Mouse (Mus musculus) urinary bladder, postnatal 36 days (tissue): ENCODE measurements around the gene Thra.

Experiments used
- DNase-seq, 2 experiments: peaks; one replicate each; pipeline ENCODE4 v3.0.0; 2022; ENCODE audit warnings: low spot score in 2 of 2, mixed read lengths in 1 of 2

The Thra gene

GRCm38 (mm10) chr11:98795714-98796514 is 55.5 kb downstream of the Thra start:
- no peak for DNase-seq

- peak; percentile 36 to 48 for DNase-seq
Observed at GRCm38 (mm10) chr11:98796515-98797216, 56.2 kb downstream of the Thra start.

- DNase-seq, result no peak
Observed at GRCm38 (mm10) chr11:98797306-98797705, 56.9 kb downstream of the Thra start.

- no peak for DNase-seq
Observed at GRCm38 (mm10) chr11:98797909-98798308, 57.5 kb downstream of the Thra start.

- no peak for DNase-seq
Observed at GRCm38 (mm10) chr11:98804605-98805004, 64.2 kb downstream of the Thra start, which contains the start of gene Casc3. Gene Casc3 (plus strand): TSS chr11:98804905.

GRCm38 (mm10) chr11:98808417-98808816 is 68.0 kb downstream of the Thra start:
- no peak for DNase-seq

- DNase-seq, result peak; percentile 96 to 99
Observed at GRCm38 (mm10) chr11:98809457-98810290, 69.2 kb downstream of the Thra start.

- DNase-seq, result no peak
Observed at GRCm38 (mm10) chr11:98810686-98811085, 70.2 kb downstream of the Thra start.

- no peak for DNase-seq
Observed at GRCm38 (mm10) chr11:98816706-98817239, 76.3 kb downstream of the Thra start.
